Mouse (Mus musculus): Measurements from ENCODE around the gene Cdh23. TPM values are rescaled to one million over a fixed set of nuclear protein-coding genes. Genes with fewer than 3 reads are reported as not detected.
"Not testable (repeated sequence)": the region's sequence is repeated elsewhere in the genome, so short reads cannot be mapped to it uniquely, and the experiment has no call there.

The Cdh23 gene
- total RNA-seq, 1 experiment from 2014 or later: not detected

DNA sequence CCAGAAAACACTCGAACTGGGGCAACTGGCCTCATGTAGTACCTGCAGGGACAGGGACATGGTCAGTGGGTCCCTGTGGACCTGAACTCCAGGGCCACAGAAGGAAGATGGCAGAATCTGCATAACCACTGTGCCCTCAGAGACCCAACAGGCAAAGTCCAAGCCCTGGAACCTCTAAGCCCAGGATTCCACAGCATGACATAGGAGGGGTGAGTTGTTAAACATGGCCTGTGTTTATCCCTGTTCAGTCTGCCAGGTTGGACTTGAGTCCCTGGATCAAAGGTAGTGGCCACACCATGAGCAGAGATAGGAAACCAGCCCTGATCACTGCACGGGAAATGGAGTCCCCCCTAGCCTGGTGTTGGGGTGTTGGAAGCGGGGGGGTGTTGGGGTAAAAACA lies 20.2 kb upstream of the Cdh23 start:
- ATAC-seq (replicated peaks; ENCODE audit: low read depth, poor library complexity, severe bottlenecking): no peak

DNA sequence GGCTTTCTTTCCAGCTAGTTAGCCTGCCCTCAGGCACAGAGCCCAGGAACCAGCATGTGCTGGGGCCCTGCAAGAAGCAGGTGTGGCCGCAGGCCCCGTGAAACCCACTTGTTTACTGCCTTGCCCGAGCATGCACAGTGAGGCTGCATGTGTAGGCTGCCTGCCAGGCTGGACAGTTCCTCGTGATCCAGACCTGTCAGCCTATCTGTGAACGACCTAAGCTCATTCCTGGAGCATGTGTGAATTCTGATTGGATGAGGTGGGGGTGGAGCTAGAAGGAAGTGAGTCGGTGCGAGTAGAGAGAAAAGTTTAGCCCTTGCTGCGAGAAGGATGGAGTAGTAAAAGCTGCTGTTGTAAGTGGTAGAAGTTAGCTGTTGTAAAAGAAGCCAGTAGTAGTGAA lies 16.0 kb upstream of the Cdh23 start:
- ATAC-seq (replicated peaks; ENCODE audit: low read depth, poor library complexity, severe bottlenecking): not testable (repeated sequence)

DNA sequence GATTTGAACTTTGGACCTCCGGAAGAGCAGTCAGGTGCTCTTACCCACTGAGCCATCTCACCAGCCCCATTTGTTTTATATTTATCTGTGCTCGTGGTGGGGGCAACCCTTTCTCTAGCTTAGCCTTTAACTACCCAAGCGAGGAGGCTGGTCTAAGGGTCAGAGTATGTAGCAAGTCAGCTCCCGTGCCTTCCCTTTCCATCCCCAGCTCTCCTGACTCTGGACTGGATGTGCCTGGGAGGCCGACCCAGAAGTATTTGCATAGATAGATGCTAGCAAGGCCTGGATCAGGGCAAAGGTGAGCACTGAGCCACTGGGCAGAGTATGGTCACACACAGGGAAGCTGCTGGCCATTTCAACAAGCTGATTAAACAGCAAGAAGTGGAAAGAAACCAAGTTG lies 12.5 kb upstream of the Cdh23 start:
- ATAC-seq (replicated peaks; ENCODE audit: low read depth, poor library complexity, severe bottlenecking): no peak

DNA sequence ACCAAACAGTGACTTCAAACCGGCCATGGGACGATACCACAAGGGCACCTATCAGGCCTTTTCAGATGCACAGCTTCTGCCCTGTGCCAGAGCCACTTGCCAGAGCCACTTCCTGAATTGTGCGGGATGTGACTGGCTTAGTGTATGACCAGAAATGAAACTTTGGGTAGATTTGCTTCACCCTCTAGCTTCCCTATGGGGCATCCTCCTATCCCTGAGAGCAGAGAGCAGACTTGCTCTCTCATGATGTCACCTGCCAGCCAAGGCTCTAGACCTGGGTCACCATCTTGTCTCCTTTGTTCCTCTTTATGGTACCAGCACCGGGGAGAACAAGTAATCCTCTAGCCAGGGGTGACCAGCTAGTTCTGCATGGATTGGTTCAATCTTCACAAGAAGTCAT lies 10.0 kb upstream of the Cdh23 start:
- peak; percentile 88 for ATAC-seq (replicated peaks; ENCODE audit: low read depth, poor library complexity, severe bottlenecking)

DNA sequence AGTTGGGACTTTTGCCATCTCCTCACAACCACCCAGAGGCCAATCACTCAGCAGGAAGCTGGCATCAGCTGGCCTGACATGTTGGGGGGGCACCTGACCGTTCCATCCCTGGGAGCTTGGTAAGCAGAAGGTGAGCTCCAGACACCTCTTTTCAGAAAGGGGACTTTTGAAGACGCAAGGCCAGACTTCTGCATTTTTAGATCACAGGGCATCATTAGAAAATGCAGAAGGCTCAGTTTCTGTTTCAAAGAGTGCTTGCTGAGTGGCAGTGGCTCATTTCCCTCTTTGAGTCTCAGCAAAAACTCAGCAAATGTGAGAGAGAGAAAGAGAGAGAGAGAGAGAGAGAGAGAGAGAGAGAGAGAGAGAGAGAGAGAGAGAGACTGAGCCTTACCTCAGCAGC lies 8.8 kb upstream of the Cdh23 start:
- ATAC-seq (replicated peaks; ENCODE audit: low read depth, poor library complexity, severe bottlenecking): 0 out of 2 replicates have a peak, but pooled peaks have one; percentile 27

DNA sequence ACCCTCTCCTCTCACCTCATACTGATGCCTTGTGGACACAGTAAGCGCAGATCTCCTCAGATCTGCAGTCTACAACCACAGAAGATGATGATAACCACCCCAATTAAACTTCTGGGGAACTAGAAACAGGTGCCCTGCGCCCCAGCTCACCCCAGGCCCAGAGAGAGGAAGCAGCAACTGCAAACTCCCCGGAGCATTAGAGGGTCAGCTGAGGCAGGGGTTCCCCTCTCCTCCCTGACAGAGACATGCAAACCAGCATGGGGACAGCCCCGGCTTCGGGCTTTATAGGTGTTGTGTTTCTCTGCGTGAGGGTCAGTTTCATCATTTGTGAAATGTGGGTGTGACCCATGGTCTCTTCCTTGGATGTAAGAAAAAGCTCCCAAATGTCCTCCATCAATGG lies 1.5 kb upstream of the Cdh23 start:
- ATAC-seq (replicated peaks; ENCODE audit: low read depth, poor library complexity, severe bottlenecking): no peak

DNA sequence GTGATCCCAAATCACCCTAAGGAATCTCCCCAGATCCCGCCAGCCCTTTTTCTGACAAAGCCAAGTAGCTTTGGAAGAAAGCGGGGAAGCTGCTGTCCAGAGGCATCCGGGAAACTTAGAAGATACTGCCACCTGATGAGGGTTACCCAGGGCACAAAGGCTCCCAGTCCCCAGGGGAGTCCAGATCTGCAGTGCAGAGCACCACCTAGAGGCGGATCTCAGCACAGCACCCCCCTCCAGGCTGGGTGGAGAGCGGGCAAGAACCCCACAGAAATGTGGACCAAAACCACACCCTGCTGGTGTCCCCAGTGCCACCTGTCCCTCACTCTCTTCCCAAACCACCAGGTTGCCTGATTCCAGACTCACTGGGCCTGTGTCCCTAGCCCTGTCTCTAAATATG lies 685 bp upstream of the Cdh23 start:
- peak; percentile 95 for ATAC-seq (replicated peaks; ENCODE audit: low read depth, poor library complexity, severe bottlenecking)

DNA sequence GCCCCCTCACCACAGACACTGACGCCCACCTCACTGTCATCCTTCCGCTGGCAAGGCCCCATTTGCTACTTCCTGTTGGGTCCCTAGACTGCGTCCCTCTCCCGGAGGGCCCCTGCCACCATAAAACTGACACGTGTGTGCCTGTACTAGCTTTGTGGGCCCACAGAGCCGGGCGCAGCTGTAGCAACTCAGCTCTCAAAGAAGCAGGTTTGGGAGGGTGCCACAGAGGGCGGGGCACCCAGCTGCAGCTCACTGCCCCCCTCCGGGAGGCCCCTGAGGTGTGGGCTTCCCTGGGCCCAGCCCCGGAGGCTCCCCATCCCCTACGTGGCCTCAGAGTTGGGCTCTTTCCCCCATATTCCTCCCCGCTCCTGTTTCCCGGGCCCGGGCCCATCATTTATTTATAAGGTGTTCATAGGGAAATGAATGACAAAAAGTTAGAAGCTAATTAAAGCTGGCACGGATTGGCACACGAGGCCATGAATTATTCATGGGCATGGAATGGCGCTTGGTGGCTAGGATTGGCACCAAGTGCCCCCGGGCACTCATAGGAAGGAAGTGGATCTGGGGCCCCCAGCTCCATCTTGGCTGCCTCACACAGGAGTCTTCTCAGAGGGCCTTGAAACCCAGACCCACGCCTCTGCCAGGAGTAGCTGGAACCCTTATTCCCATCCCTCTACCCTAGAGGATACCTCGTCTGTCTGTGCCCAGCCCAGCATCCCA lies 4.5 kb downstream of the Cdh23 start:
- ATAC-seq (replicated peaks; ENCODE audit: low read depth, poor library complexity, severe bottlenecking): peak; percentile 13; the same call in 1 of the 2 replicates

DNA sequence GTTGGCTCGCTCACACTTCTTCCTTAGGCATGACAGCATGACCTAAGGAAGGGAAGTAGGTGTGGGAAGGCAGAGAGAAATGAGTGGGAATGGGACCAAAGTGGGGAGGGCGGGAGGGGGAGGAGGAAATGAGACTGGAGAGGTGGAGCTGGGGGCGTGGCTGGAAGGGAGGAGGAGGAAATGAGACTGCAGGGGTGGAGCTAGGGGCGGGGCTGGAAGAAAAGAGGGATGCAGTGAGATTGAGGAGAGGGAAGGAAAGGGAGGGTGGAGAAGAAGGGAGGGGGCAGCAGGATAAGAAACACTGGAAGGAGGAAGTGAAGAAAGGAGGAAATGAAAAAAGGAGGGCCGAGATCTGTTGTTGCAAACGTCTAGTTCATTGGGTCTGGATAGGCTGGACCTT lies 5.3 kb downstream of the Cdh23 start:
- peak; percentile 15; the same call in 1 of the 2 replicates for ATAC-seq (replicated peaks; ENCODE audit: low read depth, poor library complexity, severe bottlenecking)

DNA sequence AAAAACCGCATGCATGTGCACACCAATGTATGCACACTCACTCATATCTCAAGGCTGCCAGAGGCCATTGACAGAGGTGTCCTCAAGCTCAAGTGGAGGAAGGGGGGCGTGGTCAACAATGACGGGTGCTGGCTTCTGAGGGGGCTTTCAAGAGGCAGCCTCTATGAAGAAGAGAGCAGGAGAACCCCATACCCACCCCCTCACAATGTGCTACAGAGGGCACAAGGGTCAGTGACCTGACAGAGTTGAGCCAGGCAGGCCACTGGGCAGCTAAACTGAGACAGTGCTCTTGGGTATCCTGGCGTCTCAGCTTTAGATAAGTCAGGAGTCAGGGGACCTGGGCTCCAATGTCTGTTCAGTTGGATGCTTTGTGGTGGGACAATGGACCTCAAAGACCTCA lies 6.9 kb downstream of the Cdh23 start:
- ATAC-seq (replicated peaks; ENCODE audit: low read depth, poor library complexity, severe bottlenecking): no peak

DNA sequence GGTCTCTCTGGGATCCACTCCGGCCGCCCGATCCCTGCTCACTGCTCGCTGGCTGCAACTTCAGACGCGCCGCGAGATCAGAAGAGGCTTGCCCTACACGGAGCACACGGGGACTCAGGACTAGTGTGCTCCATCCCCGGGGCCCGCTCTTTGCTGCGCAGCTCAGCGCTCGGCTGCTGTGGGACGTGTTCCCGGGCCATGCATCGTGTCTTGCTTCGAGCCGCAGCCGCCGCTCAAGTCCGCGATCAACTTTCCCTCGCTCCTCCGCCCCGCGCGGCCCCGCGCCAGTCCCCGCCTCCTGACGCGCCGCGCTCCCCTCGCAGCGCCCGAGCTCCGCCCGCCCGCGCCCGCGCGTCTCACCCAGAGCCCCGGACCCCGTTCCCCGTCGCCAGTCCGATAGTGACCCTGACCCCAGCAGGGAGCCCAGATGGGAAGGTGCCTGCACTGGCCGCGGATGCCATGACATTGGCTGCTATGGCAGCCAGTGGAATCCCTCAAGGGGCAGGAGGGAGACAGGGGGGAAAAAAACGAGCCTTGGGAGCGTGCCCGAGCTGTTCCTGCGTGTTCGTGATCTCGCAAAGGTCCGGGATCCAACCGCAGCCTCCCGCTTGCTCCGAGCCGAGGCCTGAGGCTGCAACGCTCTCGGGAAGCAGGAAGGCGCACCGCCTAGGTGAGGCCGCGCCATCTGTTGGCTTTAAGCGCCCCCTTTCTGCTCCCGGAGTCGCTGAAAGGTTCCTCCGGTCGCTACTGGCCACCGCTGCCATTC lies 9.1 kb downstream of the Cdh23 start:
- peak; percentile 26; the same call in 1 of the 2 replicates for ATAC-seq (replicated peaks; ENCODE audit: low read depth, poor library complexity, severe bottlenecking)

DNA sequence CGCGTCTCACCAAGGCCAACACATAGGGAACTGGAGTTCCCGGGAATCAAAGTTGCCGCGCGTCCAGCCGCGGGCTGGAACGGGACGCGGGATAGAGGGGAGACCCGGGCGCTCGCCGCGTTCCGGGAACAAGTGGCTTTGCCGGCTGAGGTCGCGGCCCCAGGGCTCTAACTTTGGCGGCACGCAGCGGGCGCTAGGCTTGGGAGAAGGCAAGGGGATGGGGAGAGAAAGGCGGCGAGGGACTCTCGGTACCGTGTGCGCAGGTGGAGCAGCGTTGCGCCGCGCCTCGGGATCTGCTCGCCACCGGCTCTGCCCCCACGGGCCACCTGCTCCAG lies 9.7 kb downstream of the Cdh23 start:
- no peak for ATAC-seq (replicated peaks; ENCODE audit: low read depth, poor library complexity, severe bottlenecking)

DNA sequence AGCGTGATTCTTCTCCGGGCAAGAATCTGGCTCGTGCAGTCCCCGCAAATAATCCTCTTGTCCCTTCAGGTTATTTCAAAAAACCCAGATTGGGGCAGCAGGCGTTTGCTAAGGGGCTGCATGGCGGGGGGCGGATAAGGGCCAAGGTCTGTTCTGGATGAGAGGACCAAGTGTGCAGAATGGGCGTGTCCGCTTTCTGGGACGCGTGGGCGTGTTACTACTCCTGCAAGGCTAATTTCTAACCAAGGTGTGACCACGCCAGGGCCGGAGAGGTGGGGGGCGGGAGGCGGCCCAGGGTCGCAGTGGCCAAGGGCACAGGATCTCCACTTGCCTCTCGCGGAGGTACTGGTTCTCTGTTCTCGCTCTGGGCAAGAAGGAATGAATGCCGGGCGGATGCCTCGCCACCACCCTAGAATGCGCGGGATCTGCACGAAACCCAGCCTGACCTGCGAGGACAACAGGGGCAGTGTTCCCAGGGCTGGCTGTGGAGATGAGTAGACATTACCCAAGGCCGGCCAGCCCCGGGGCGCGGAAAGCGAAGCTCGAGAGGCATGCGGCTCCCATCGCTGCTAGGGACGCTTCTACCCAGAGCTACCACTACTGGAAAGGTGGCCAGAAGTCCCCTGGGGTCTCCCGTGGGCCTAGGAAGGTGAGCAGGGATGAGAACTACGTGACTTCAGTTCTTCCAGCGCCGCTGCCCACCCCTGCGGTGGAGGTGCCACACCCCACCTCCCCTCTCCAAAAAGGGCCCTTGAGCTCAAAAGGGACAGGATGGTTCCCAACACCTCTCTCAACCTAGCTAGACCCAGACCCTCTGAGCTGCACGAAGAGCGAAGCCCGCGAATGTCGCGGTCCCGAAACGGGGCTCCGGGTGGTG lies 10.3 kb downstream of the Cdh23 start:
- no peak for ATAC-seq (replicated peaks; ENCODE audit: low read depth, poor library complexity, severe bottlenecking)

DNA sequence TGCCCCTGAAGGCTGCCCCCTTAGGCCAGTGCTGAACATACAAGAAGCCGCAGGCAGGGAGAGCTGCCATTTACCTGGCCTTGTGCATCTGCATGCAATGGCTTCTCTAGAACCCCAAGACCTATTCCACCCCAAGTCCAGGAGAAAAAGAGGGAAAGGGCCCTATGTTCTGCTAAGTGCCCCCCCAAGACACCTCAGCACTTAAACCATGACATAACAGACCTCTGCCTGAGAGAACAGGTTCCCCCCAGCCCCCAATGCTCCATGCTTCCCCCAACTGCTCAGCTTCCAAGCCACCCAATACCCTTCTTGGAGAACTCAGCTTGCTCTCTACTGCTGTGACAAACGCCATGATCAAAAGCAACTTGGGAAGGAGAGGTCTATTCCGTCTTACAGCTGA lies 17.4 kb downstream of the Cdh23 start:
- no peak for ATAC-seq (replicated peaks; ENCODE audit: low read depth, poor library complexity, severe bottlenecking)

DNA sequence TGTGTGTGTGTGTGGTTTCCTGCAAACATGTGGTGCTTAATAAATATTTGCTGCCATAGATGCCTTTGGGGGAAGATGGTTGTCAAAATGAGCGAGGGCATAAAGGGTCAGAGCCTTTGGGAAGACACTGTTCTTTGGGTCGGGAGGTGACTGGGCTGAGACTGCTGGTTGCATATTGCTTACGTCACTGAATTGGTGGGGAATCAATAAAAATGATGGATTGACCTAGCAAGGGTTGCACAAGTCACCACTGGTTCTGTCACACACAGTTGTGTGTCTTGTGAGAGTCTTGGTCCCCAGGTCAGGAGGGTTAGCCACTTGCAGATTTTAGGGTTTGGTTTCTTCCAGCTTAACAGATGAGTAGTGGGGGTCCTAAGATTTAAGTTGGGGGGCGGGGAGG lies 19.0 kb downstream of the Cdh23 start:
- ATAC-seq (replicated peaks; ENCODE audit: low read depth, poor library complexity, severe bottlenecking): no peak

DNA sequence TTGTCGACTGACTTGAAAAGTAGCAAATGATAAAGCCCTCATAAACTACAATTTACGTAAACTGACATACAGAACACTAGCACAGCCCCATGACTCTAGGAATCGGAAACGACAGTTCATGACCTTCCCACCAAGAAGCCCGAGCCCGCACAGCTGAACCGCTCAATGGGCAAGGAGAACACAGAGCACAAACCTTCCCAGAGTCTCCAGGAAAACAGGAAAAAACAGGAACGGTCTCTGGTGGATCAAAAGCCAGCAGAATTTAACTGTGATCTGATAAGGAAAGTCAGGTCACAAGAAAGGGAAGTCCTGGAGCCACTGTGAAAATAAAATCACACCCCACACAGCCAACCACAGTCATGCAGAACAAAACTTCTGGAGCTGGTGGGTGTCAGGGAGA lies 26.1 kb downstream of the Cdh23 start:
- ATAC-seq (replicated peaks; ENCODE audit: low read depth, poor library complexity, severe bottlenecking): peak; percentile 47; the same call in 1 of the 2 replicates

DNA sequence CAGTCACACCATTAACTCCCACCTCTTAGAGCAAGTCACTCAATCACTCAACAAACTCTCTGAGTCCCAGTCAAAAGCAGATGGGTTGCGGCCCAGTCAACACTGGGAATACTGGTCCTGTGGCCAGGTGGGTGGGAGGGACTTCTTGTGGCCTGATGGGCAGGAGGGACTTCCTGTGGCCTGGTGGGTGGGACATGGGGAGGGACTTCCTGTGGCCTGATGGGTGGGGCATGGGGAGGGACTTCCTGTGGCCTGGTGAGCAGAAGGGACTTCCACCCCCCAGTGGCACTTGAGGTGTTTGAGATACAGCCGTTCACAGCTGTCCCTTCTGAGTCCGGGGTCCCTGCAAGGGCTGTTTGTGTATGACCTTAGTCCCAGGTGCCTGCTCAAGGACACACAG lies 27.7 kb downstream of the Cdh23 start:
- ATAC-seq (replicated peaks; ENCODE audit: low read depth, poor library complexity, severe bottlenecking): no peak

DNA sequence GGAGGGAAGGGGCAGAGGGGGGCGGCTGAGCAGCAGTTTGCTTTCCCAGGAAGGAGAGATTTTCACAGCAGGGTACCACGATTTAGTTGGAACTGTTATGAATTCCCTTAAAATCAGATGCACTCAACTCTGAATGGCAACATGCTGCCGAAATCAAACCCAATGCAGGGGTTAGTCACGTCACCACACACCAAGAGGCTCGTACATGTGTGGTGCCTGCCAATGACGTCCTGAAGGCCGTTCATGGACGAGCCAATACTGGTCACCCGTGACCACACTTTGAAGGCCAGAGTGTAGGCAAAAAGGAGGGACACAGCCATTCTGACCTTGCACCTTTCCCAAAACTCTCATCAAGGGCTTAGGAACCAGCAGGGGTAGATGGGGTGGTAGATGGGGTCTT lies 35.3 kb downstream of the Cdh23 start:
- ATAC-seq (replicated peaks; ENCODE audit: low read depth, poor library complexity, severe bottlenecking): no peak

DNA sequence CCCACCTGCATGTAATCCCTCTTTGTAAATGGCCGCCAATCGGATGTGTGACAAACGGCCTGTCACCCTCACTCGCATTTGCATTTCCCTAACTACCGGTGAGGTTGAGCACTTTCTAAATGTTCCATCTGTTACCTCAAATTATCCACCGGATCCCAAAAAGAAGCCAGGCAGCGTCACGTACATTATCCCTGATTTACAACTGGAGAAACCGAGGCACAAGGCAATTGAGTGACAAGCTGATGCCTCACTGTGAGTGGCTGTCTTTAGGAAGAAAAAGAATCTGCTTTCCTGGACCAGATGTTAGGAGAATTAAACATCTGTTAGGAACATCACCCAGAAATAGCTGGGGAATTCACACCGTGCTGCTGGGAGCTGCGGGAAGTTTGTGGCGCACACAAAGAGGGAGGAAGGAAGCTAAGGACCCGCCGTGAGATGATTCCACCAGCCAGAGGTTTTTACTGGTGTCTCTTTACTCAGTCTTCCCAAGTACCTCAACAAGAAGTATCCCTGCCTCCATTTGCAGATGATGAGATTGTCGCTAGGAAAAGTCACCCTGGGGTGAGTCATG lies 36.8 kb downstream of the Cdh23 start:
- no peak for ATAC-seq (replicated peaks; ENCODE audit: low read depth, poor library complexity, severe bottlenecking)

DNA sequence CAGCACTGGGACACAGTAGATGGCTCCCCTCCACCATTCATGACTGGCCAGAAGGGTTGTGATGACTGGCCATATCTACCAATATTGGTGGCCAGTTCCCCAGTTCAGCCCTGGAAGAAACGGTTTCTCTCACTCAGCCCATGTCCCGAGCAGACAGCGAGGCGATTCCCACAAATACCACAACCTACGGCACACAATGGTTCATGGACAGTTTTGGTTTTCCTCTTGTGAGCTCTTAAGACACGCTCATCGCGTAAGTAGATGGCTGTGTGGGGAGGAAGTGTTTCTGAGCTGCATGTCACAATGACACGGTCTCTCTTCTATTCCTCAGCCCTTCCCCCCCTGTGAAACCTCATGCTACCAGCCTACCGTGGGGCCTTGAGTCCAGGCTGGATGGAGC lies 38.1 kb downstream of the Cdh23 start:
- ATAC-seq (replicated peaks; ENCODE audit: low read depth, poor library complexity, severe bottlenecking): peak; percentile 85

All from common myeloid progenitor, adult 5-6 weeks (primary cell).